Mouse (Mus musculus): ENCODE measurements around the gene Phf11b.
"Not testable (repeated sequence)": the region's sequence is repeated elsewhere in the genome, so short reads cannot be mapped to it uniquely, and the experiment has no call there.

Gene Phf11b

GRCm38 (mm10) chr14:59341189-59341588, at the start of gene Phf11b:
Phf11b (minus strand) TSS chr14:59341351.
- DNase-seq (ENCODE audit: low spot score), result not testable (repeated sequence)

- DNase-seq (ENCODE audit: low spot score), result not testable (repeated sequence)
Measured at GRCm38 (mm10) chr14:59390181-59390580, 49.0 kb upstream of the Phf11b start.

GRCm38 (mm10) chr14:59389532-59389931, 48.4 kb upstream of the Phf11b start:
- no peak for DNase-seq (ENCODE audit: low spot score)

GRCm38 (mm10) chr14:59370348-59371068, 29.4 kb upstream of the Phf11b start:
- DNase-seq (ENCODE audit: low spot score), result no peak

GRCm38 (mm10) chr14:59366386-59367105, 25.4 kb upstream of the Phf11b start:
- no peak for DNase-seq (ENCODE audit: low spot score)

- no peak for DNase-seq (ENCODE audit: low spot score)
Measured at GRCm38 (mm10) chr14:59365244-59365644, 24.1 kb upstream of the Phf11b start, which contains the start of gene Phf11d. Phf11d (minus strand) TSS chr14:59365470.

GRCm38 (mm10) chr14:59339541-59339940, 1.6 kb downstream of the Phf11b start:
- DNase-seq (ENCODE audit: low spot score), result no peak

GRCm38 (mm10) chr14:59336056-59336455, 5.1 kb downstream of the Phf11b start:
- DNase-seq (ENCODE audit: low spot score), result not testable (repeated sequence)

- peak; percentile 53 for DNase-seq (ENCODE audit: low spot score)
Measured at GRCm38 (mm10) chr14:59330499-59330898, 10.7 kb downstream of the Phf11b start.

- not testable (repeated sequence) for DNase-seq (ENCODE audit: low spot score)
Measured at GRCm38 (mm10) chr14:59319970-59320369, 21.2 kb downstream of the Phf11b start.

GRCm38 (mm10) chr14:59319036-59319435, 22.1 kb downstream of the Phf11b start:
- DNase-seq (ENCODE audit: low spot score), result not testable (repeated sequence)

GRCm38 (mm10) chr14:59297391-59297790, 43.8 kb downstream of the Phf11b start, which contains the start of gene Phf11a:
Phf11a (minus strand) TSS chr14:59297522.
- DNase-seq (ENCODE audit: low spot score), result not testable (repeated sequence)

- not testable (repeated sequence) for DNase-seq (ENCODE audit: low spot score)
Measured at GRCm38 (mm10) chr14:59291769-59292168, 49.4 kb downstream of the Phf11b start.

- DNase-seq (ENCODE audit: low spot score), result not testable (repeated sequence)
Measured at GRCm38 (mm10) chr14:59274961-59275360, 66.2 kb downstream of the Phf11b start.

All from embryo, embryonic 10 days (tissue).